Mouse (Mus musculus) layer of hippocampus, postnatal 10 days (tissue): ENCODE results near the gene N4bp1. TPM values are rescaled to one million over a fixed set of nuclear protein-coding genes. Genes with fewer than 3 reads are reported as not detected.

Experiments
- DNase-seq, 2 experiments: peaks; one replicate each; pipeline ENCODE4 v3.0.0; 2021; ENCODE audit warnings: low spot score in 2 of 2
- total RNA-seq, 2 experiments: library from RNA; stranded (reverse); gene quantifications; 2 replicates each; pipeline ENCODE4 v1.2.3; 2021

The N4bp1 gene
- total RNA-seq, 2 experiments from 2014 or later, result 25.9 to 27.0 TPM

DNA sequence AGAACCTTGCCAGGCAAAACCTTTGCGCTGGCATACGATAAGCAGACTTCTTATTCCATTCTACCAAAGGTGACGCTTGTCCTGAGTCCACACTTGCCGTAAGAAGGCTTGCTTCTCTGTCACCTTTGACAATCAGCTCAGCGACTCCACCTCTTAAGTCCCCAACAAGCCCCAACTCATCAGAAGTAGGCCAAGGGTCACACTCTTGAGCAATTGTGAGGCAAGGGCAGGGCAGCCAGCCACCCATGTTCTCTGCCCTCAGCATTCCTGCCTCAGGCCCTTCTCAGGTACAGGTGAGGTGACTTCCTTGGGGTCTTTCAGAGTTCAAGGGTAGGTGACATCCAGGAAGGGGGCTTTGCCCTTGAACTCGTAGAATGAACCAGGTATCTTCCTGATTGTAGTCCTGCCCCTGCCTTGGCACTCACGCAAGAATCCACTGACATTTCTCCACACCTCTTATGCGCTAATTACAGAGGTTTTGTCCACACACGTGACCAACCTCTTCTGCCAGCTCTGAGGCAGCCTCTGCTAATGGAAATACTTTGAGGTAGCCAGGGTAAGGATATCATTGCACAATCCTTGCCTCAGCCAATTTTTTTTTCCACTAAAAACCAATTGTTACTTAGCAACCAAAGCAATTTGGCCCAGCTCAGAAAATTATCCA, 118.4 kb downstream of the N4bp1 start:
- no peak for DNase-seq

DNA sequence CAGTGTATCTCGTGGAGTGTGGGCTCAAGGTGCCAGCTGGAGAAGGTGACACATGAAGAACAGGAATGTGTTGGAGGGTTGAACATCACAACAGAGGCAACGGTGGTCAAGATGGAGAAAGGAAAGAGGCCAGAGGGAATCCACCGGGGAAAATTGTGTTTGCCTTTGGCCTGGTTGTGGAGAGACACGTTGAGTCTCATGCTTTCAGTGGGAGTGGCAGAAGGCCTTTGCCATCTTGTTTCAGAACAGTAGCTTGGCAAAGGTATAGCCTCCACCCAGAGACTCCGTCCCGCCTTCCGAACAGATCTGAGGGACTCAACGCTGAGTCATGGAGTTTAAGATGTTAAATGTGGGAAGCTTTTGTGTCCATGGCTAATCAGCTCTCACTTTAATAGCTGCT, 119.4 kb downstream of the N4bp1 start:
- no peak for DNase-seq

DNA sequence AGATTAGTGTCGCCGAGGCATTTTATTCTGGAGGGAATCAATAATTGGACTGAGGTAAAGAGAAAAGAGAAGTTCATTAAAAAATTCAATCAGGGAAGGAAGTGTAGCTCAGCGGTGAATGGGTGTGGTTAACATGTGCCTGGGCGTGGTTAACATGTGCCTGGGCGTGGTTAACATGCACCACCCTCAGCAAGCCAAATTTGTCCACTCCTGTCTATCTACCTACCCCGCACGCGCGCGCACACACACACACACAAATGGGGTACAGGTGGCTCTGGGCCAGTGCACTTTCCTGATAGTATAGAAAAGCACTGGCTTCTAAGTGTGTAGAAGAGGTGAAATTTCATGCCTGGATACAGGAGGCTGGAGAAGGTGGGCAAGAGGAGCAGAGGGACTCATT, 119.9 kb downstream of the N4bp1 start:
- no peak for DNase-seq

DNA sequence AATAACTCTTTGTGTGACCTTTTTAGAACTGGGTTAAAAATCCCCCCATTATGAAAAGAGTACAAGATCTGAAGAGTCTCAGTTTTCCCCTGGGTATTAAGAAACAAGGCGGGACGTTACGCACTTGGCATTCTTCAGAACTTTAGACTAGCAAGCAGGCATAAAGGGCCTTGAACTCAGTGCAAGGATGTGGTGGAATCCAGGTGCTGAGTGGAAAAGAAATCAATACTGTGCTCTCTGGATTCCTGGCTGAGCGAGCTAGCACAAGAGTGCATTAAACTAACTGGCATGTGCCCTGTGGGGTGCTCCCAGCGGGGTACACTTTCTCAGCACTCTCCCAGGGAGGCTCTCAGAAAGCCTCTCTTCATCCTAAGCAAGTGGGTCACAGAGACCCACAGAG, 122.3 kb downstream of the N4bp1 start:
- no peak for DNase-seq

DNA sequence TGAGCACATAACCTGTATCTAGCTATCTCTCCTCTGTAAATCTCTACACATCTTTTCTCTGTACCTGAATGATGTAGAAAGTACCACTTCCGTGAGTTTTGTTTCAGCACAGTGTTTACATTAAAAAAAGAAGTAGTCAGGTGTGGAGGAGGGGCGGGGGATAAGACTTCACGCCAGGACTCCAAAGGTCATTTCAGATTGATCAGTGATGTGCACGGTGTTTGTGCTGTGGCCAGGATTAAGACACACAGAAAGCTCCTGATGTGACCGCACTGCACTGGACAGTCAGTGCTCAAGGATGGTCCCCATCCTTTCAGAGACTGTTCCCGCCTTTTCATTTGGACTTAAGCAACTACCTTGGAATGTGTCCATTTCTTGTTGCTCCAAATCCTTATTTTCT, 124.3 kb downstream of the N4bp1 start:
- no peak for DNase-seq

DNA sequence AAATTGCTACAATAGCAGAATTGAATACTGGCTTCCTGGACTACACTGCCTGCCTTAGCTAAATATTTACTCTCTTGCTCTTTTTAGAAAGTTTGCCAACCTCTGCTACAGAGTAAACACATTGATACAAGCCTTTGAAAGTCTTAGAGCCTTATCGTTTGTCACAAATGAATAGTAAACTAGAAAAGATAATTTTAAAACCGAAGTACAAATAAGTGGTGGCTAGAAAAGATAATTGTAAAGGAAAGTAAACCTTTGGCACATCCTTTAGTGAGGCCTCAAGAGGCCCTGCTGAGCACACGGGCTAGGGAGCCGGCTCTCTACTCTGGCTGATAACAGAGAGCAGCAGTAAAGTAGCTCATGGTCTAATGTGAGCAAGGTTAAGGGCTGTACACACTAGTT, 126.0 kb downstream of the N4bp1 start:
- DNase-seq, result no peak

DNA sequence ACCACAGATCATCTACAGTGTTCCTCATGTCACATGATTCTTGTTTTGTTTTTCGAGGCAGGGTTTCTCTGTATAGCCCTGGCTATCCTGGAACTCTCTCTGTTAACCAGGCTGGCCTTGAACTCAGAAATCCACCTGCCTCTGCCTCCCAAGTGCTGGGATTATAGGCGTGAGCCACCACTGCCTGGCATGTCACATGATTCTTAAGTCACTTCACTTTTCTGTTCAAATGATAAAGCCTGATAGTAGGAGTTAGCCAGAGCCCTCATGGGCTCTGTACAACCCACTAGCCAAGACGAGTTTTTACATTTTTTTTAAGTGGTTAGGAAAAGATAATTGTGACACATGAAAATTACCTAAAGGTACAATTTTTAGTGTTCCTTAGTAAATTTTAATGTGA, 126.4 kb downstream of the N4bp1 start:
- no peak for DNase-seq

Other genes with a start within 250 kb of the N4bp1 start
- 1 to 10 TPM; 3.2 to 4.5 TPM for gene Gm10638, start 139.6 kb downstream of the N4bp1 start, total RNA-seq
- 10 to 100 TPM; 36.2 to 37.7 TPM for gene Siah1a, start 139.3 kb downstream of the N4bp1 start, total RNA-seq